Mouse (Mus musculus) E14TG2a.4 (cell line): ENCODE measurements around the gene Vmn1r202.
"Not testable (repeated sequence)": the region's sequence is repeated elsewhere in the genome, so short reads cannot be mapped to it uniquely, and the experiment has no call there.

Experiments used
- CTCF ChIP-seq: conservative IDR thresholded peaks from 2 replicates; pipeline ENCODE4 v1.5.1; 2014; ENCODE audit warnings: low read length
- POU5F1 ChIP-seq: IDR thresholded peaks from 2 replicates; pipeline ENCODE4 v1.6.1; 2014; ENCODE audit warnings: low read length, borderline replicate concordance

DNA sequence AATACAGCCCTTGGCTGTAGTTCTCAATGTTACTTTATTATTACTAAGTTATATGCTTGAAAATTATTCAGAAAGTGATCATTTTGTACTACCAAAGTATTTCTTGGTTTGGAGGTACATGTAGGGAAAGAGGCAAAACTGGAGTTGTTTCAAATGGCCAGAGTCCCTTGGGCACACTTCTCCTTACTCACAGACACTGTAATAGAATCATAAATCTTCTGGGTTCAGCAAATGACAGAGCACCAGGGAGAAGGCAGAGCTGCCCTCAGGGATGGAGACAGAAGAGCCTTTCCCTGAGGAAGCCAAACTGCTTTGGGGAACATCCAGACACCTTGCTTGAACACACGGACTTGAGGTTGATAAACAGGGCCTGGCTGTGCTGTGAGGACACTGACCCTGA, 47.7 kb upstream of the Vmn1r202 start, which contains the start of gene Vmn1r204:
- not testable (repeated sequence) for TF ChIP-seq CTCF, POU5F1
